Mouse (Mus musculus): ENCODE results near the gene Gm13283. TPM values are rescaled to one million over a fixed set of nuclear protein-coding genes. Genes with fewer than 3 reads are reported as not detected.
A peak's percentile ranks its signal among the peaks of the same experiment; 100 is the strongest.
"Not testable (repeated sequence)": the region's sequence is repeated elsewhere in the genome, so short reads cannot be mapped to it uniquely, and the experiment has no call there.

Gene Gm13283
- total RNA-seq (2021), result not detected in 2 replicates
- long read RNA-seq, experiment 1, result 0 reads
- long read RNA-seq, experiment 2, result 0 reads

DNA sequence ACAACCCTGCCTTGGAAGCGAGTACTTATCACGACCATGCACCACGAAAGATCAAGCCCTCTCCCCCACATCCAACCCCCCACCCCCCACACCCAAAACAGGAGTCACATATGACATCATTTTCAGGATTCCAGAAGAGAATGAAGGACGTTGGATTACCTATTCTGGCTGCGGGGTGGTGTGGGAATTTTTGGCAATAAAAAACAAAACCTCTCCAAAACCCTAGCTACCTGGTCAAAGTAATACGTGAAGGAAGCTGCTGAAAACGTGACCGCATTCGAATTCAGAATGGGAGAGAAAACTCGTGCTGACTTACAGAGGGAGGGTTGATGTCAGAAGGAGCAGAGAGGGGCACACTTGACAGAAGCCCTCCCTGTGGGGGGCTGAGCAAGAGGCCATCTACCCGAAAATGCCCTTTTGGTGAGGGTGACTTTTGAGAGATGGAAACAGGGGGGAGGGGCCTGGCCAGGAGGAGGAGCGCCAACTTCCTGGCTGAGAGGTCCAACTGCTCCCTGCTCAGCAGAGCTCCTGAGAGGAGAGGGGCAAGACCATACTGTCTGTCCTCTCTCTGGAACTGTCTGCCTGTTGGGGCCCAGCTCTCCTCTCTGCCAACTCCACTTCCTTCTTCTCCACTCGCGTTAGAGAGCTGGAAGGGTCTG, at the start of gene Gm13283:
TSS of gene Gm13283 (plus strand) at position 510 of the 659 bp plus-strand sequence.
- peak; percentile 42 for DNase-seq

DNA sequence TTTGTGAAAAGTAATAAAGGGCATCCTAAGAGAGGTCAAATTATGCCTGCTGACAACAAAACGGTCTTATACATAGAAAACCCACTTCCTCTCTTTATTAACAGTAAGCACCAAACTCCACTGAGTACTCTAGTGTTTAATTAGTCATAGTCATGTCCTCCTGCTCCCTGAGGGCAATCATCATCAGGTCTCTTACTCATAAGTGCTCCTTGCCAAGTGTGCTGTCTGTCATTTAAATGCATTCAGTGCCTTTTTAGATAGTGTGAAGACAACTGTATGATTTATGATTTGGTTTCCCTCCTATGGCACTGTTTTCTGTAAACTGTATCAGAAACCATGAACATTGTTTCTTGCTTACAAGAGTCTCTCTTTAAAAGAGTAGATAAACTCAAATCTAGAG, 45.6 kb upstream of the Gm13283 start:
- DNase-seq, result peak; percentile 19

DNA sequence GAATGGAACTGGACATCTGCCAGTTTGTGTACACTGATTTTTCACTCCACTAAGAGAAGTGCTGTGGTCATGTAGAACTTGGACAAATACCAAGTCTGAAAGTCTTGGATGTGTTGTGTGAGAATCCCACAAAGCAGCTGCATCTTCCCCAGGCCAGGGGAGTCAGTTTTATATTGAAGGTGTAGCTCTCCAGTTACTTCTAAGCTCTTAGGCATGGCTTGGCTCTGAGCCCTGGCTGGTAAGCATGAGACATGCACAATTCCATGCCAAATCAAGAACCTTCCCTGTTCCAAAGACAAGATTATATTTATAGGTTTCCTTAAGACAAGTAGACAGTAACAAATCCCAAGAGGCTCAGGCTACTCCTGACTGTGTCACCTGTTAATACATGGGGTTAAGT, 44.9 kb upstream of the Gm13283 start:
- DNase-seq, result peak; percentile 33

- DNase-seq, result no peak
Observed at GRCm38 (mm10) chr4:88718715-88719114, 41.2 kb upstream of the Gm13283 start.

DNA sequence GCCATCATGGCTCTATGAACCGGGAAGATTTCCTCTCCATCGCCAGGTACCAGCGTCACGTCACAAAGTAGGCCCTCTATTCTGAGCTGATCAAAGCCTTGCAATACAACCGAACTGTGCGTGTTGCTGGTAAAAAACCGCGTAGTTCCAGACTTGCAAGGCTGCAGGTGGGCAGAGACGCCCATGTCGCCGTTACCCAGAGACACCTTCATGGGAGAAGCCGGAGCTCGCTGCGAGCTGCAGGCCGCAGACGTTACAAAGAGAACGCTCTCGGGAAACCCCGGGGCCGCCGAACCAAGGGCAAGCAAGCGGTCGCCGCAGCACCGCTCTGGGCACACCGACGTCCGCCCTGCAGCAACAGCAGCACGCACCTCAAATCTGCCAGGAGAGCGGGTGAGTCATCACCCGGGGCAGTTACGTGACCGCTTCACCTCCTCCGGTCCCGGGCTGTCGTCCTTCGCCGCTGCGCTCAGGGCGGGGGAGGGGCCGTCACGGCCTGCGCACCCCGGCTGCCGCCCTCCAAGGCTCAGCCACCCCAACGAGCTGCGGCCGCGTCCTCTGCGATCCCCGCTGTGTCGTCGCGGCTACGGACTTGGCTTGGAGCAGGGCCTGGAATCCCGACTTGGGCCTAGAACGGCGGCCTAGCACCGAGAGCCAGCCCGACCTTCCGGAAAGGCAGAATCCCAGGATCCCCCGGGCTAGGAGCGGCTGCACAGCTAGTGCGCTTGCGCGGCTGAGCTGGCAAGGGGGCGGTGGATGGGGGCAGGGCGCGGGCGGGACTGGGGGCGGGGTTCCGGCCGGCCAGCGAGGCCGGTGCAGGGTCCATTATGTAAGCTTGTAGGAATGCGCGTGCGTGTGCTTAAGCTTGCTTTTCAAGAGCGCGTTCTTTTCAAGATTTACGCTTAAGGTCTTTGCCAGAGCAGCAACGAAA, 37.9 kb upstream of the Gm13283 start, which contains the start of the genes Gm26566 and Klhl9:
TSS of gene Gm26566 (plus strand) at position 15 of the 931 bp plus-strand sequence.
TSS of gene Klhl9 (minus strand) at position 675 of the 931 bp plus-strand sequence.
- DNase-seq, result peak; percentile 97

DNA sequence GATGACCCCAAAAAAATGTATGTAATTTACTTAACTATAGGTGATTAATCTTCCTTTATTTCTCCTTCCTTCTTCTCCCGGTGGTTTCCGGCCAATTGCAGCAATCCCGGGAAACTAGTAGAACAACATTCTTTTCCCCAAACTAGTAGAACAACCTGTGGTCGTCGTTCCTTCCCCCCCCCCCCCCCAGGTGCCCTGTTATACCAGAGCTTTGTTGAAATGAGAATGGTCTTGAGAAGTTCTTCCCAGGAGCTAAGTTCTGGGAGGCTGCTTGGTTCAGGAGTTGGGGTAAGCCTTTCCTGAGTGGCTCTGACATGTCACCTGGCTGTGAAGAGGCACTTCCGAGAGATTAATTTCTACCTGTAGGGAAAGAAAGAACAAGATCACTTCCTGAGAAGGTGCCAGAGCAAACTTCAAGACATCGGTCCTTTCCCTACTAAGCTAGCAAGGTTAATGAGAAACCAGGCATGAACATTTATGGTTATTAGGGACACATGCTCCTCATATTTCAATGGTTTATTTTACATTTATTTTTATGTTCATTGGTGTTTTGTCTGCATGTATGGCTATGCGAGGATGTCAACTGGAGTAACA, 36.3 kb upstream of the Gm13283 start:
- DNase-seq, result no peak

- DNase-seq, result no peak
Observed at GRCm38 (mm10) chr4:88726727-88727126, 33.2 kb upstream of the Gm13283 start.

DNA sequence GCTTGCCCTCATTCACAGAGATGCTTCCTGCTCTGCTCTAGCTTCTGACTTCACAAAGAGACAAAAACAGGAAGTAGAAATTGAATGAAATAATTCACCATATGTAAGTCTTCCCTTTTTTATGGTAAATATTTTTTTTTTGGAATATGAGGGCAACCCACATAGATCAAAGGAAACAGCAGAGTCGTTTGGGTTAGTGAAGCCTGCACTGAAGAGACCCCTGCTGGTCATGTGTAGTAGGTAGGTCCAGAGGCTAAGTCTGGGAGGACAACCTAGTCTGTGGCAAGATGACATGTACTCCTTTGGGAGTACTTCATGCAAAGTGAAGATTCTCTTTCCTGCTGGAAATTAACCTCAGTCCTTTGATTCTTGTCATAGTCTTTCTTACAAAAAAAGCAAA, 32.6 kb upstream of the Gm13283 start:
- DNase-seq, result peak; percentile 57

DNA sequence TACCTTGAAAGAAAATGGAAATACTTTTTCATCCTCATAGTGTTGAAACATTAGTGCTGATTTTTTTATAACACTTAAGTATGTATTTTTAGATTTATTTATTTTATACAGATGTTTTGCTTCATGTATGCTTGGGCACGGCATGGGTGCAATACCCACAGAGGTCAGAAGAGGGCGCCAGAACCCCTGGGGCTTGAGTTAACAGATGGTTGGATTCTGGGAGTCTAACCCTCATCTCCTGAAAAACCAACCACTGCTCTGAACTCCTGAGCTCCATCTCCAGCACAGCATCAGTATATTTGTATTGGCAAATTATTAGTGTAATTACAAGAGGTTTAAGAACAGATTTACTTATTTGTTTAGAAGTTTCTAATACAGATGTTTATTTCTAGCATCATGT, 21.4 kb upstream of the Gm13283 start:
- peak; percentile 82 for DNase-seq

DNA sequence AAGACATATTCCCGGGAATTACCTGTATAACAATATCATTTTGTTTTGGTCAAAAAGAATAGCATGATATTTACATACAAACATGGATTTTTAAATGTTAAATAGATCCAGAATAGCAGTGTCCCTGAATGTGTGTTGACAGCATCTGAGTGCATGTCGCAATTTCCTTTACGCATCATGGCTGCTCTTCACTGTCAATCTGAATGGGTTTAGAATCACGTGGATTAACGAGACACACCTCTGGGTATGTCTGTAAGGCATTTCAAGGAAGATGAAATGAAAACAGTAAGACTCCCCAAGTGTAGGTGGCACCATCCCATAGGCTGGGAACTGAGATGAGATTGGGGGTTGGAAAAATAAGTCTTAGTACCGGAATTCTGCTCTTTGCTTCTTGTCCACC, 20.9 kb upstream of the Gm13283 start:
- DNase-seq, result no peak

DNA sequence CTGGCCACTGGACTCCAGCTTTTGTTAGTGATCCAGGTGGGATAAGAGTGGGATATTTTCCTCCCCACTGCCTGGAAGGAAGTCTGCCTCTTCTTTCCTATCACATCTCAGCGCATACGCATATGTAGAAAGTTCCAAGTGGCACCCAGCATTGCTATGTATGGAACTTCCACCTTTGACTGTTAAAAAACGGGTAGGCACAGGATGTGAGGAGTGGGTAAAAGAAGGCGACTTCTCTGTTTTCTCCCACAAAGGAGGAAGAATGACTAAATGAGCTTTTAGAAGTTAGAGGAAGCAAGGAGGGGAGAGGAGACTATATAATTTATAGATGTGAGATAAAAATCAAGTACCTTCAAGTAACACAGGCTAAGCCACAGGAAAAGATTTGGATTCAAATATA, 18.5 kb upstream of the Gm13283 start:
- no peak for DNase-seq

DNA sequence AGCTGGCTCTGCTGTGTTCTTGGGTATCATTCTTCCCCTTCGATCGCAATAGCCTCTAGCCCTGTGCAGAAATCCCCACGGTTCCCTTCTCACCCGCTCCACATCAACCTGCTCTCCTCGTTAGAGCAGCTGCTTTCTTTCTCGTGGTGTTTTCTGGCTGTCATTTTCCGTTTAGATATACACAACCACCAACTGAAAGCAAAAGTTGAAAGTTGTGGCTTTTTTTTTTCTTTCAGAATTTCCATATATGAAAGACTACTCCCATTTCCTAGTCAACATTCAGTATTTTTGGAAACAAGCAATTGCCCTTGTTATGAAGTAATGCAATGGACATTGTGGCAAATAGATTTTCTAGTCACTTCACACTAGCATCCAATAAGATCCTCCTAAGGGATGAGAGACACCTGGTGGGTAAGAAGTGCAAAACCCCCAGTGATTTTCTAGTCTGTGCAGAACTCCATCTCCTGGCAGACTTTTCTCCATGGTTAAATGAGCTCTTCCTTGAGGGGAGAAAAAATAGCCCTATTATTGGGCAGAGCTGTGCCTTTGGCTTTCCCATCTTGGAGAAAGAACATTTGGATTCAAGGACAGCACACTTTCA, 17.0 kb upstream of the Gm13283 start:
- DNase-seq, result no peak

- DNase-seq, result no peak
Observed at GRCm38 (mm10) chr4:88744207-88744606, 15.7 kb upstream of the Gm13283 start.

- DNase-seq, result no peak
Observed at GRCm38 (mm10) chr4:88749926-88750325, 10.0 kb upstream of the Gm13283 start.

GRCm38 (mm10) chr4:88754818-88755340, 5.0 kb upstream of the Gm13283 start, which contains the start of gene Gm13271:
Gene Gm13271, plus strand, starts transcription at chr4:88754868.
- peak; percentile 42 for DNase-seq

- peak; percentile 14 for DNase-seq
Observed at GRCm38 (mm10) chr4:88756581-88757513, 3.1 kb upstream of the Gm13283 start.

GRCm38 (mm10) chr4:88757628-88758031, 2.3 kb upstream of the Gm13283 start:
- peak; percentile 85 for DNase-seq

DNA sequence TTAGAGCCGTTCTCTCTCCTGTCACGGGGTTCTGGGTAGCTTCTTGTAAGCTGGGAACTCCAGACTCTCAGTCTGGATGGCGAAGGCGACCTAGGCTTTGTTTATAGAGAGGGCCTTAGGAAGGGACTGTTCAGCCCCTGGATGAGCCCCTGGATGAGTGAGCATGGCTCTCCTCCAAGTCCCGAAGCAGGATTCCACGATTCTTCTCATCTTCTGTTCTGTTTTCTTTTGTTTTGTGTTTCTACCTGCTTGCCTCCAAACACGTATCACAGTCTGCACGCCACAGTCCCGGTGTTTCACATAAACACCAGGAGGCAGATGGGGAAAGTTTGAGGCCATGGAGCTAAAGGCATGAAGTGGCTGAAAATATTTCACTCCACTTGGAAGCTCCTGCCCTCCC, 1.2 kb upstream of the Gm13283 start:
- DNase-seq, result not testable (repeated sequence)

DNA sequence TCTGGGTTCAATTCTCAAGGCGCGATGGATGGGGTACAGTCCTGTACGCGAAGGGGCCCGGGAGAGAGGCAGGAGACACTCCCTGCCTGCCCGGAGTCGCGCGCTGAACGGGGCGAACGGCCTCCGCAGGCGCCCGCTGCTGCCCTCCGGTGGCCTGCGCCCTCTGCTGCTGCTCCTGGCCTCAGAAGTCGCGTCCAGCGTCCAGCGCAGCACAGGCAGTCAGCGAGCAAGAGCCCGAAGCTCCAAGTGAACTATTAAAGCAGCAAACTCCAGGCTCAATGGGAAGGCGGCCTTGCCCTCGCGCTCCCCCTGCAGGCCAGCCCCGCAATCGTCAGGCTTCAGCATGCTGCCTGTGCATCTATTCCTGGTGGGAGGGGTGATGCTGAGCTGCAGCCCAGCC, 512 bp downstream of the Gm13283 start:
- peak; percentile 85 for DNase-seq

- peak; percentile 59 for DNase-seq
Observed at GRCm38 (mm10) chr4:88761776-88762175, 1.9 kb downstream of the Gm13283 start.

- peak; percentile 16 for DNase-seq
Observed at GRCm38 (mm10) chr4:88762341-88762740, 2.4 kb downstream of the Gm13283 start.
